Mouse (Mus musculus): ENCODE data around the gene Gpr22.

Gpr22 gene

GRCm38 (mm10) chr12:31667187-31667586 lies 46.6 kb downstream of the Gpr22 start:
- in situ Hi-C loops (cut with MboI), result no loop called here

DNA sequence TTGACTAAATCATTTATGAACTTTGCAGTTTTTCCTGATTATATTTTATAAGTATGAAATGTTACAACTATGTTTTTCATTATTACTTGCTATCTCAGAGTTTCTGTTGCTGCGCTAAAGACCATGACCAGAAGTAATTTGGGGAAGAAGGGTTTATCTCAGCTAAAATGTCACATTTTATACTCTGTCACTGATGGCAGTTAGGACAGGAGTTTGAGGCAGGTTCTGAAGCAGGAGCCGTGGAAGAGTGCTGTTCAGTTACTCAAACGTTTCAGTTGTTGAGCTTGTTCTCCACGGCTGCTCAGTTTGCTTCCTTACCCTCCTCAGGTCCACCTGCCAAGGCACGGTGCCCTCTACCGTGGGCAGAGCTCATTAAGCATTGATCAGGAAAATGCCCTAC lies 47.7 kb downstream of the Gpr22 start:
- in situ Hi-C loops (cut with MboI), result no loop called here
